Mouse (Mus musculus) cerebellum, adult 2 months (tissue): ENCODE results near the gene AC129217.1.

ENCODE experiments used
- CTCF ChIP-seq: fragments of 200-500 bp; IDR thresholded peaks from 2 replicates; pipeline ENCODE4 v1.5.1; 2011; ENCODE audit warnings: low read depth, mild to moderate bottlenecking, control low read depth, low read length, moderate library complexity, borderline replicate concordance; ENCODE audit not compliant: insufficient read depth
- POLR2A ChIP-seq: fragments of 200-500 bp; IDR thresholded peaks from 2 replicates; pipeline ENCODE4 v1.6.1; 2011; ENCODE audit warnings: low read length, control low read depth, borderline replicate concordance; ENCODE audit not compliant: insufficient read depth

DNA sequence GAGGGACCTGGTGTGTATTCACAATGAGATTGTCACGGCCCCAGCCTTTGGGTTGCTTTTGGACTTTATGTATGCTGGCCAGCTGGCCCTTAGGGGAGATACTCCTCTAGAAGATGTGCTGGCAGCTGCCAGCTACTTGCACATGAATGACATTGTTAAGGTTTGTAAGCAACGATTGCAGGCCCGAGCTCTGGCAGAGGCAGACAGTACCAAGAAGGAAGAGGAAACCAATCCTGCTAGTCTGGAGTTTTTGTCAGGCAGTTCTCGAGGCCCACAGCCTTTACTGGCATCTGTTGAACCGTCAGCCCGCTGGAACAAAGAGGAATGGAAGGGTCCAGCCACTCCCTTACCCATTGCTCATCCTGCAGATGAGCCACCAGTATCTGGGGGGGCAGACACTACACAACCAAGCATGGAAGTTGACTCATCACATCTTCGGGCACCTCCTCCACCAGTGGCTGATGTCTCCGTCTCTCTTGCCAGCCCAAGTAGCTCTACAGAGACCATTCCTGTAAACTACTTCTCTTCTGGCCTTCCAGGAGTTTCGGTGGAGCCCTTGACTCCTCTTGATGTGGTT, 26.3 kb upstream of the AC129217.1 start:
- TF ChIP-seq CTCF (no peak), POLR2A (no peak)
